Mouse (Mus musculus): ENCODE results near the gene Wbp1l. TPM values are rescaled to one million over a fixed set of nuclear protein-coding genes. Genes with fewer than 3 reads are reported as not detected.

The Wbp1l gene
- polyA plus RNA-seq, 1 experiment from 2014 or later = 37.7 TPM

- DNase-seq (ENCODE audit: low spot score) (peak; percentile 87), ATAC-seq (ENCODE audit: low read depth) (peak; percentile 86)
- H3K4me1 ChIP-seq (ENCODE audit: control insufficient read depth, insufficient read depth, low read length) = no peaks in the 10 kb centered on the region
- H3K4me3 ChIP-seq (ENCODE audit: low read depth, low read length) = no peak overlapping the region
- no peaks in the 10 kb centered on the region for H3K9me3 ChIP-seq (ENCODE audit: control insufficient read depth, low read length)
- H3K36me3 ChIP-seq (ENCODE audit: control insufficient read depth, insufficient read depth, low read length) = peaks cover 64% of the 10 kb centered on the region
- H3K4me2 ChIP-seq (ENCODE audit: low read depth, low read length) = no peak overlapping the region
- 57% methylated on average over 13 of the region's 13 CpGs for WGBS
- H3K9ac ChIP-seq (ENCODE audit: low read depth, low read length) = no peak overlapping the region
- H3K27me3 ChIP-seq (replicated peaks; ENCODE audit: control insufficient read depth, insufficient read depth, low read length) = no peaks in the 10 kb centered on the region
- H3K27ac ChIP-seq (replicated peaks; ENCODE audit: low read depth, low read length) = no peak overlapping the region
Measured at GRCm38 (mm10) chr19:46587823-46588508, 10.9 kb upstream of the Wbp1l start.

GRCm38 (mm10) chr19:46591575-46591974, 7.3 kb upstream of the Wbp1l start:
- 89% methylated on average over 6 of the region's 6 CpGs for WGBS
- peaks cover 77% of the 10 kb centered on the region for H3K36me3 ChIP-seq (ENCODE audit: control insufficient read depth, insufficient read depth, low read length)
- no peaks in the 10 kb centered on the region for H3K27me3 ChIP-seq (replicated peaks; ENCODE audit: control insufficient read depth, insufficient read depth, low read length)
- no peak for DNase-seq (ENCODE audit: low spot score)
- H3K4me1 ChIP-seq (ENCODE audit: control insufficient read depth, insufficient read depth, low read length) = no peaks in the 10 kb centered on the region
- H3K9me3 ChIP-seq (ENCODE audit: control insufficient read depth, low read length) = no peaks in the 10 kb centered on the region
- no peak overlapping the region for H3K9ac ChIP-seq (ENCODE audit: low read depth, low read length)
- no peak overlapping the region for H3K4me3 ChIP-seq (ENCODE audit: low read depth, low read length)
- ATAC-seq (ENCODE audit: low read depth) = no peak
- H3K27ac ChIP-seq (replicated peaks; ENCODE audit: low read depth, low read length) = no peak overlapping the region
- H3K4me2 ChIP-seq (ENCODE audit: low read depth, low read length) = no peak overlapping the region

GRCm38 (mm10) chr19:46592751-46593439, 6.0 kb upstream of the Wbp1l start:
- H3K9ac ChIP-seq (ENCODE audit: low read depth, low read length) = no peak overlapping the region
- DNase-seq (ENCODE audit: low spot score) (no peak), ATAC-seq (ENCODE audit: low read depth) (no peak)
- H3K27me3 ChIP-seq (replicated peaks; ENCODE audit: control insufficient read depth, insufficient read depth, low read length) = no peaks in the 10 kb centered on the region
- no peak overlapping the region for H3K4me2 ChIP-seq (ENCODE audit: low read depth, low read length)
- WGBS = 92% methylated on average over 9 of the region's 9 CpGs
- H3K4me1 ChIP-seq (ENCODE audit: control insufficient read depth, insufficient read depth, low read length) = 0 out of 2 replicates have a peak, but pooled peaks cover under 1% of the 10 kb centered on the region
- no peaks in the 10 kb centered on the region for H3K9me3 ChIP-seq (ENCODE audit: control insufficient read depth, low read length)
- H3K36me3 ChIP-seq (ENCODE audit: control insufficient read depth, insufficient read depth, low read length) = peaks cover 83% of the 10 kb centered on the region
- H3K4me3 ChIP-seq (ENCODE audit: low read depth, low read length) = no peak overlapping the region
- no peak overlapping the region for H3K27ac ChIP-seq (replicated peaks; ENCODE audit: low read depth, low read length)

- Histone ChIP-seq H3K9ac (ENCODE audit: low read depth, low read length) (no peak overlapping the region), H3K27ac (replicated peaks; ENCODE audit: low read depth, low read length) (0 out of 2 replicates have a peak overlapping the region, but pooled peaks have one; percentile 17), H3K27me3 (replicated peaks; ENCODE audit: control insufficient read depth, insufficient read depth, low read length) (no peaks in the 10 kb centered on the region), H3K9me3 (ENCODE audit: control insufficient read depth, low read length) (no peaks in the 10 kb centered on the region), H3K36me3 (ENCODE audit: control insufficient read depth, insufficient read depth, low read length) (peaks cover 33% of the 10 kb centered on the region), H3K4me2 (ENCODE audit: low read depth, low read length) (peak overlapping the region; percentile 46), H3K4me3 (ENCODE audit: low read depth, low read length) (peak overlapping the region; percentile 98), H3K4me1 (ENCODE audit: control insufficient read depth, insufficient read depth, low read length) (peaks cover 10% of the 10 kb centered on the region)
- ATAC-seq (ENCODE audit: low read depth) = no peak
- WGBS = 74% methylated on average over 4 of the region's 4 CpGs
- no peak for DNase-seq (ENCODE audit: low spot score)
Measured at GRCm38 (mm10) chr19:46598187-46598586, 697 bp upstream of the Wbp1l start.

GRCm38 (mm10) chr19:46599375-46600256, 732 bp downstream of the Wbp1l start:
- peak overlapping the region; percentile 98 for H3K4me3 ChIP-seq (ENCODE audit: low read depth, low read length)
- H3K27me3 ChIP-seq (replicated peaks; ENCODE audit: control insufficient read depth, insufficient read depth, low read length) = no peaks in the 10 kb centered on the region
- peaks cover 28% of the 10 kb centered on the region for H3K36me3 ChIP-seq (ENCODE audit: control insufficient read depth, insufficient read depth, low read length)
- peaks cover 10% of the 10 kb centered on the region for H3K4me1 ChIP-seq (ENCODE audit: control insufficient read depth, insufficient read depth, low read length)
- ATAC-seq (ENCODE audit: low read depth) (peak; percentile 9; the same call in 1 of the 2 replicates), DNase-seq (ENCODE audit: low spot score) (no peak)
- H3K9me3 ChIP-seq (ENCODE audit: control insufficient read depth, low read length) = no peaks in the 10 kb centered on the region
- H3K4me2 ChIP-seq (ENCODE audit: low read depth, low read length) = peak overlapping the region; percentile 91
- 16% methylated on average over 22 of the region's 22 CpGs for WGBS
- H3K27ac ChIP-seq (replicated peaks; ENCODE audit: low read depth, low read length) = no peak overlapping the region; the same call in 1 of the 2 replicates
- peak overlapping the region; percentile 89 for H3K9ac ChIP-seq (ENCODE audit: low read depth, low read length)

- Histone ChIP-seq H3K36me3 (ENCODE audit: control insufficient read depth, insufficient read depth, low read length) (peaks cover 25% of the 10 kb centered on the region; the same call in 1 of the 2 replicates), H3K4me1 (ENCODE audit: control insufficient read depth, insufficient read depth, low read length) (peaks cover 10% of the 10 kb centered on the region), H3K9me3 (ENCODE audit: control insufficient read depth, low read length) (no peaks in the 10 kb centered on the region), H3K4me3 (ENCODE audit: low read depth, low read length) (peak overlapping the region; percentile 98), H3K27me3 (replicated peaks; ENCODE audit: control insufficient read depth, insufficient read depth, low read length) (no peaks in the 10 kb centered on the region), H3K27ac (replicated peaks; ENCODE audit: low read depth, low read length) (no peak overlapping the region), H3K9ac (ENCODE audit: low read depth, low read length) (peak overlapping the region; percentile 89; the same call in 1 of the 2 replicates), H3K4me2 (ENCODE audit: low read depth, low read length) (peak overlapping the region; percentile 91)
- ATAC-seq (ENCODE audit: low read depth) (no peak), DNase-seq (ENCODE audit: low spot score) (no peak)
- 72% methylated on average over 4 of the region's 4 CpGs for WGBS
Measured at GRCm38 (mm10) chr19:46600371-46600770, 1.5 kb downstream of the Wbp1l start.

- no peaks in the 10 kb centered on the region for H3K9me3 ChIP-seq (ENCODE audit: control insufficient read depth, low read length)
Measured at GRCm38 (mm10) chr19:46601491-46601890, 2.6 kb downstream of the Wbp1l start.

GRCm38 (mm10) chr19:46602406-46602805, 3.5 kb downstream of the Wbp1l start:
- no peak overlapping the region for H3K4me3 ChIP-seq (ENCODE audit: low read depth, low read length)
- ATAC-seq (ENCODE audit: low read depth) (no peak), DNase-seq (ENCODE audit: low spot score) (no peak)
- no peaks in the 10 kb centered on the region for H3K9me3 ChIP-seq (ENCODE audit: control insufficient read depth, low read length)
- no peaks in the 10 kb centered on the region for H3K27me3 ChIP-seq (replicated peaks; ENCODE audit: control insufficient read depth, insufficient read depth, low read length)
- peaks cover 10% of the 10 kb centered on the region for H3K4me1 ChIP-seq (ENCODE audit: control insufficient read depth, insufficient read depth, low read length)
- WGBS = 88% methylated on average over 4 of the region's 4 CpGs
- H3K4me2 ChIP-seq (ENCODE audit: low read depth, low read length) = no peak overlapping the region
- no peak overlapping the region for H3K9ac ChIP-seq (ENCODE audit: low read depth, low read length)
- H3K36me3 ChIP-seq (ENCODE audit: control insufficient read depth, insufficient read depth, low read length) = peaks cover 31% of the 10 kb centered on the region
- H3K27ac ChIP-seq (replicated peaks; ENCODE audit: low read depth, low read length) = no peak overlapping the region

More at GRCm38 (mm10) chr19:46601491-46601890, 2.6 kb downstream of the Wbp1l start:
- WGBS = 84% methylated on average over 14 of the region's 14 CpGs
- Histone ChIP-seq H3K36me3 (ENCODE audit: control insufficient read depth, insufficient read depth, low read length) (peaks cover 30% of the 10 kb centered on the region), H3K4me1 (ENCODE audit: control insufficient read depth, insufficient read depth, low read length) (peaks cover 10% of the 10 kb centered on the region), H3K27ac (replicated peaks; ENCODE audit: low read depth, low read length) (no peak overlapping the region), H3K9ac (ENCODE audit: low read depth, low read length) (no peak overlapping the region), H3K4me2 (ENCODE audit: low read depth, low read length) (no peak overlapping the region), H3K4me3 (ENCODE audit: low read depth, low read length) (no peak overlapping the region), H3K27me3 (replicated peaks; ENCODE audit: control insufficient read depth, insufficient read depth, low read length) (no peaks in the 10 kb centered on the region)
- DNase-seq (ENCODE audit: low spot score) = no peak
- ATAC-seq (ENCODE audit: low read depth) = no peak

Measured in embryonic facial prominence, embryonic 14.5 days (tissue).